Mouse (Mus musculus): ENCODE results near the gene Rnf186.

Rnf186 gene

DNA sequence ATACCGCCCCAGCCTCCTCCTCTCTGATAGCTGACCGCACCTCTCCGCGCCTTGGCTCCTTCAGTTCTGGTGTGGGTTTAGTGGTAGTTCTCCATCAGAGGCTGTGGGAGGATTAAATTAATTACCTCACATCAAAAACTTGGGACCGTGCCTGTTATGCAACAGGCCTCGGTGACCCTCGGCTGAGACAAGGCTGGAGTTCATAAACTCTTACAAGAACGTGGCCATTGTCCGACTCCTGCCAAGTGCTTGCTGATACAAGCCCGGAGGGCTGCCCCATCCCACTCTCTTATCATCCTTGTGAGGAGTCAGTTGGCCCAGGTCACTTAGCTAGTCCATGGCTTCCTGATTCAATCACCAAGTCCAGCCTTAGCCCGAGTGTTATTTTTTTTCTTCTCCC is 46.4 kb downstream of the Rnf186 start:
- DNase-seq (ENCODE audit: low spot score in 2 of 2): no peak

GRCm38 (mm10) chr4:139014793-139015192 is 47.9 kb downstream of the Rnf186 start:
- peak in 1 of 2 experiments; percentile 35 for DNase-seq (ENCODE audit: low spot score in 2 of 2)

Measured in spleen, postnatal 10 days (tissue).